Mouse (Mus musculus) midbrain, embryonic 16.5 days (tissue): ENCODE data around the gene Krt15. TPM values are rescaled to one million over a fixed set of nuclear protein-coding genes. Genes with fewer than 3 reads are reported as not detected.

Experiments used
- ATAC-seq: fragments of 200-750 bp; cut with Nextera tagmentation; 2 replicates; pipeline ENCODE4 v1.8.0; 2017; ENCODE audit warnings: moderate TSS enrichment
- H3K27ac ChIP-seq: fragments of 300-500 bp; sonication (generic); 2 replicates; pipeline ENCODE4 v1.5.1; 2014; ENCODE audit warnings: mild to moderate bottlenecking, low read length, mixed read lengths
- H3K27me3 ChIP-seq: fragments of 300-500 bp; sonication (generic); 2 replicates; pipeline ENCODE4 v1.6.1; 2014; ENCODE audit warnings: low read depth, low read length, mixed read lengths; ENCODE audit not compliant: control insufficient read depth, insufficient read depth
- H3K36me3 ChIP-seq: fragments of 300-500 bp; sonication (generic); 2 replicates; pipeline ENCODE4 v1.6.1; 2014; ENCODE audit warnings: mild to moderate bottlenecking, low read length, moderate library complexity, mixed read lengths; ENCODE audit not compliant: control insufficient read depth, insufficient read depth
- H3K4me1 ChIP-seq: fragments of 300-500 bp; sonication (generic); 2 replicates; pipeline ENCODE4 v1.6.1; 2014; ENCODE audit warnings: mild to moderate bottlenecking, low read length, mixed read lengths; ENCODE audit not compliant: control insufficient read depth, insufficient read depth
- H3K4me2 ChIP-seq: fragments of 300-500 bp; sonication (generic); 2 replicates; pipeline ENCODE4 v1.6.1; 2014; ENCODE audit warnings: mild to moderate bottlenecking, low read length, mixed read lengths
- H3K4me3 ChIP-seq: fragments of 300-500 bp; sonication (generic); 2 replicates; pipeline ENCODE4 v1.5.1; 2014; ENCODE audit warnings: low read depth, mild to moderate bottlenecking, low read length, moderate library complexity, mixed read lengths
- H3K9ac ChIP-seq: fragments of 300-500 bp; sonication (generic); 2 replicates; pipeline ENCODE4 v1.6.1; 2014; ENCODE audit warnings: low read depth, low read length, mixed read lengths
- H3K9me3 ChIP-seq: fragments of 300-500 bp; sonication (generic); replicated peaks from 2 replicates; pipeline ENCODE4 v1.6.1; 2014; ENCODE audit warnings: mild to moderate bottlenecking, low read length, mixed read lengths; ENCODE audit not compliant: control insufficient read depth, poor library complexity, severe bottlenecking
- WGBS: fragments of 180-500 bp; shearing (Covaris S2); extraction: QIAGEN DNeasy Blood & Tissue Kit; methylation state at CpG from one replicate; pipeline ENCODE4 v1.1.7; 2014; 5-methylcytosine and 5-hydroxymethylcytosine counted together
- polyA plus RNA-seq: library from polyadenylated mRNA; unstranded; fragments of >200 nt; fragmentation: Nextera tagmentation; extraction: Ambion mirVana; gene quantifications from 2 replicates; pipeline ENCODE4 v1.2.1, GENCODE M21; 2015

Krt15 gene
- polyA plus RNA-seq, 1 experiment from 2014 or later = 0.31 TPM

DNA sequence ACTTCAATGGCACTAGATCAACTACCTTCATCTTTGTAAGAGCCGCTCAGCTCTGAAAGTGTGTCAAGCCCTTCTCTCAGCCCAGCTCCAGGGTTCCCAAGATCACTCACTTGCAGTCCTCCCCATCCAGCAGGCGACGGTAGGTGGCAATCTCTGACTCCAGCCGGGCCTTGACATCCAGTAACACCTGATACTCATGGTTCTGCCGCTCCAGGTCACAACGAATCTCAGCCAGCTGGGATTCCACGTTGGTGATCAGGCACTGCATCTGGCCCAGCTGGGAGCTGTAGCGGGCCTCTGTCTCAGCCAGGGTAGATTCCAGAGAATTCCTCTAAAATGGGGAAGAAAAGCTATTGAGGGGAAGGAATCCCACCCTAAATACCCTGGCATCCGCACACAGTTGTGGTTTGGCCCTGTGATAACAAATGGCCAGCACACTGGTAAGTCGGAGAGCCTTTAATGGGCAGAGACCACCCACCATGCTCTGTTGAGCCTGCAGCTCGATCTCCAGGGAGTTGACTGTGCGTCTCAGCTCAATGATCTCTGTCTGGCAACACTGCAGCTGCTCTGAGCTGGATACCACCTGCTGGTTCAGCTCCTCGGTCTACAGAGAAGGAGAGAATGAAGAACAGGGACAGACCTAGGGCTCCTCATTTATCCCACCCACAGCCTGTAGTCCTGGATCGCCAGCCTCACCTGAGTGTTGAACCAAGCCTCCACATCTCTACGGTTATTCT lies 32.9 kb downstream of the Krt15 start:
- ATAC-seq = no peak
- H3K4me3 ChIP-seq = no peak overlapping the region
- H3K4me1 ChIP-seq = no peaks in the 10 kb centered on the region
- H3K27ac ChIP-seq = no peak overlapping the region
- no peak overlapping the region for H3K4me2 ChIP-seq
- no peak overlapping the region for H3K9ac ChIP-seq
- no peaks in the 10 kb centered on the region for H3K9me3 ChIP-seq
- no peaks in the 10 kb centered on the region for H3K27me3 ChIP-seq
- no peaks in the 10 kb centered on the region for H3K36me3 ChIP-seq
- 65% methylated on average over 15 of the region's 15 CpGs for WGBS

DNA sequence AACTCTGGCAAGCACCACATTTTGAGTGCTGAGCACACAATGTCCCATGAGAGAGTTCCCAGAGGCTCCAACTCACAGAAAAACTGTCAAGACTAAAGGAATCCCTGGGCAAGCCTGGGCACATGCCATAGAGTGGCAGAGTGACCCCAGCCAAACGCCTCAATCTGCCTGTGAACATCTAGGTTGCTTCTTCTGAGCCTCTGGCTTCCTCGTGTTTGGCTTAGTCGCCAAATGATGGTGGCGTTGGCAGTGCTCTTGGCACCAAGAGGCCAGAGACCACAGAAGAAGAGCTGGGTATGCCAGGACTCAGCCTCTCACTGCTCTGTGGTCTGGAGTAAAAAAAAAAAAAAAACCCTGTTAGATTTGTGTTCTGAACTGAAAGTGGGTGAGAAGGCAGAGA lies 35.3 kb downstream of the Krt15 start:
- no peak for ATAC-seq
- Histone ChIP-seq H3K27me3 (no peaks in the 10 kb centered on the region), H3K4me2 (no peak overlapping the region), H3K36me3 (no peaks in the 10 kb centered on the region), H3K9me3 (no peaks in the 10 kb centered on the region), H3K4me3 (no peak overlapping the region), H3K9ac (no peak overlapping the region), H3K4me1 (no peaks in the 10 kb centered on the region), H3K27ac (no peak overlapping the region)
- WGBS = 87% methylated on average over 4 of the region's 4 CpGs

DNA sequence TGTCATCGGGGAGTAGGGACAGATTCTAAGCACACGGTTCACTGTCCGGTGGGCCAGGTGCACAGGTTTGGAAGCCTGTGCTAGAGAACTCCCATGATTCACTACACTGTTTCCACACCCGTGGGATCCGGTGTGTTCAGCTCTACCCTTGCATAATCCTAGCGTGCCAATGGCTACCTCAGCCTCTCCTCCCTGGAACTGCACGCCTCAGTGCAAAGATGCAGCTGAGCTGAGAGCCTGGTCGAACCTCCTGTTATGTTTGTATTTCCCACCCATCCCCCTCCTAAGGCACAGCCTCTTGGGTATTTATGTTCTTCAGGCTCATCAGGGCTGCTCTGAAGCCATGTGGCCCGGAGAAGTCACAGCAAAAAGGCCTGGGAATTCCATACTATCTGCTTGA lies 37.9 kb downstream of the Krt15 start:
- 72% methylated on average over 9 of the region's 9 CpGs for WGBS
- Histone ChIP-seq H3K27ac (no peak overlapping the region), H3K27me3 (no peaks in the 10 kb centered on the region), H3K36me3 (no peaks in the 10 kb centered on the region), H3K4me3 (no peak overlapping the region), H3K4me2 (no peak overlapping the region), H3K9me3 (no peaks in the 10 kb centered on the region), H3K9ac (no peak overlapping the region), H3K4me1 (no peaks in the 10 kb centered on the region)
- ATAC-seq = no peak

DNA sequence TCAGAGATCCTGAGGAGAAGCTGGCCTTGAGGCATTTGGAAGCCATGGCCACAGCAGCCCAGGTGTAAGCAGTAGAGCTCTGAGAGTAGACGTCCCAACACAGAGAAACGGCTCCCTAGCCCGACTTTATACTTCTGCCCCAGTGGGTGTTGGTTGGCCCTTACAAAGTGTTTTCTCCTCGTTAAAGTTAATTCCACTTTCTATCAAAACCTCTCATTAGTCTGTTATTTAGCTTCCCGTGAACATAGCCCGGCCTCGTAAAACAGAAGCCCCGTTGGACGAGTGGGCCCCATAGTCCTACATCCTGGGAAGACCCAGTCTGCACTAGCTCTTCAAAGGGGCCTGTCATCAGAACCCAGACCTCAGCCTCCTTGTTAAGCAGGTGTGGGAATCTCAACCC lies 39.6 kb downstream of the Krt15 start, which contains the start of gene Krt35:
Gene Krt35 (minus strand): TSS at position 101 of the 400 bp plus-strand sequence.
- Histone ChIP-seq H3K9ac (no peak within 1 kb of the TSS), H3K27ac (no peak within 1 kb of the TSS), H3K27me3 (no peaks in the 10 kb centered on the region), H3K4me2 (no peak within 1 kb of the TSS), H3K4me1 (no peaks in the 10 kb centered on the region), H3K9me3 (no peaks in the 10 kb centered on the region), H3K4me3 (no peak within 1 kb of the TSS), H3K36me3 (no peaks in the 10 kb centered on the region)
- no peak for ATAC-seq
- WGBS = 90% methylated on average over 9 of the region's 9 CpGs

DNA sequence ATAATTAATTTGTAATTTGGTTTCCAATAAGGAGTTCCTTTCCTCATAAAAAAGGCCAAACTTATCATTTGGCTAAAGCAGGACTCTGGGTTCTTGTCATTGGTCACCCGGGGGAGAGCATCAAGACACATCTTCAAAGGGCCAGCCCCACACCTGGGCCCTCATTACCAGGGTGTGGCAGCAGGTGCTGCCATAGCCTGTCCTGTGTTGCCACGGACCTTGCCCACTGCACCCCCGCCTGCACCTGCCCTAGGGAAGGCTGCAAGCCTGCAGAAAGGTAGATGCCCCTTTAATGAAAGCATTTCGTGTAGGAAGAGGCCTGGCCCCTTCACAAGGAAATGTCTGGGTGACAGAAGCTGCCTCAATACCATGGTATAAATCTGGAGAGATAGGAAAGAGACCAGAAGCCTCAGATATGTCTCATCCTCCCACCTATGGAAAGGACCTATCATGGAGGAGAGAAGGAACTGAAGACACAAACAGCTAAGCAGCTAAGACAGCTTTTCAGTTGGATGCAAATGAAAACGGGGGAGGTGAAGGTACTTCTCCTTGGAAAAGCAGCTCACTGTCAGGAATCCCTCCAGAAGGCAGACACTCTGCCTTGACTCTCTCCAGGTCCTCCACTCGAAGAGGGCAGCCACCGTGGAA lies 47.2 kb downstream of the Krt15 start:
- H3K9ac ChIP-seq = no peak overlapping the region
- H3K27me3 ChIP-seq = no peaks in the 10 kb centered on the region
- WGBS = 76% methylated on average over 7 of the region's 7 CpGs
- H3K27ac ChIP-seq = no peak overlapping the region
- no peak for ATAC-seq
- H3K4me1 ChIP-seq = no peaks in the 10 kb centered on the region
- H3K36me3 ChIP-seq = no peaks in the 10 kb centered on the region
- no peak overlapping the region for H3K4me3 ChIP-seq
- 0 out of 2 replicates have a peak, but pooled peaks cover 2% of the 10 kb centered on the region for H3K9me3 ChIP-seq
- H3K4me2 ChIP-seq = no peak overlapping the region

DNA sequence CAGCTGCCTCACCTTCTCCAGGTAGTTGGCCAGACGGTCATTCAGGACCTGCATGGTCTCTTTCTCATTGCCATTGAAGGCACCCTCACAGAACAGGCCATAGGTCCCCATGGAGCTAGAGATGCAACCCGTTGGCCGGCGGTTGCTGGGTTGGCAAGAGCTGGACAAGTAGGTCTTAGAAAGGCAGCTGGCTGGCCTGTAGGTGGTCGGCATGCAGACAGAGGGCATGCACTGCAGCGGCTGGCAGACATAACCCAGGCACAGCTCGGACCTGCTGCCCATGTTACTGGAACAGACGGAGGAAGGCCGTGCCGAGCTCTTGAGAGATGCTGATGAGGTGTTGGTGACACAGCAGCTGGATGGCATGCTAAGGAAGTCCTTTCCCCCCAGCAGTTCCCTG lies 47.9 kb downstream of the Krt15 start, which contains the start of gene Krt32:
Gene Krt32 (minus strand): TSS at position 366 of the 400 bp plus-strand sequence.
- Histone ChIP-seq H3K4me2 (no peak within 1 kb of the TSS), H3K4me3 (no peak within 1 kb of the TSS), H3K36me3 (no peaks in the 10 kb centered on the region), H3K27ac (no peak within 1 kb of the TSS), H3K27me3 (no peaks in the 10 kb centered on the region), H3K9ac (no peak within 1 kb of the TSS), H3K4me1 (no peaks in the 10 kb centered on the region), H3K9me3 (0 out of 2 replicates have a peak, but pooled peaks cover 2% of the 10 kb centered on the region)
- ATAC-seq = no peak
- WGBS = 95% methylated on average over 10 of the region's 10 CpGs

Other genes starting within 250 kb of the Krt15 start
- not detected in 2 replicates for gene Krtap31-1, start 228.0 kb downstream of the Krt15 start, polyA plus RNA-seq
- gene Gm11565, start 221.2 kb downstream of the Krt15 start, polyA plus RNA-seq = not detected in 2 replicates
- gene Krtap31-2, start 199.6 kb downstream of the Krt15 start, polyA plus RNA-seq = not detected in 2 replicates
- not detected in 2 replicates for gene Krtap9-5, start 187.5 kb downstream of the Krt15 start, polyA plus RNA-seq
- gene Krtap29-1, start 156.9 kb downstream of the Krt15 start, polyA plus RNA-seq = not detected in 2 replicates
- 0.17 TPM in 1 of 2 replicates, not detected in the other for gene Krtap16-1, start 149.3 kb downstream of the Krt15 start, polyA plus RNA-seq
- gene Krtap17-1, start 141.9 kb downstream of the Krt15 start, polyA plus RNA-seq = 0.84 and 1.4 TPM in 2 replicates
- not detected in 2 replicates for gene Krt33a, start 119.7 kb downstream of the Krt15 start, polyA plus RNA-seq
- gene Krt33b, start 106.1 kb downstream of the Krt15 start, polyA plus RNA-seq = 0.11 TPM in 1 of 2 replicates, not detected in the other
- gene Krt34, start 94.4 kb downstream of the Krt15 start, polyA plus RNA-seq = not detected in 2 replicates
- gene Krt31, start 85.4 kb downstream of the Krt15 start, polyA plus RNA-seq = not detected in 2 replicates
- not detected in 2 replicates for gene Krt32, start 47.7 kb downstream of the Krt15 start, polyA plus RNA-seq
- gene Krt35, start 39.7 kb downstream of the Krt15 start, polyA plus RNA-seq = not detected in 2 replicates
- gene Krt36, start 30.3 kb downstream of the Krt15 start, polyA plus RNA-seq = not detected in 2 replicates
- 0.11 TPM in 1 of 2 replicates, not detected in the other for gene Krt13, start 14.4 kb downstream of the Krt15 start, polyA plus RNA-seq
- 2.9 and 3.4 TPM in 2 replicates for gene Krt19, start 12.7 kb upstream of the Krt15 start, polyA plus RNA-seq
- gene Krt9, start 57.3 kb upstream of the Krt15 start, polyA plus RNA-seq = not detected in 2 replicates
- 0.19 and 0.28 TPM in 2 replicates for gene Krt14, start 71.6 kb upstream of the Krt15 start, polyA plus RNA-seq
- not detected in 2 replicates for gene Krt16, start 113.0 kb upstream of the Krt15 start, polyA plus RNA-seq
- gene Krt17, start 125.1 kb upstream of the Krt15 start, polyA plus RNA-seq = 0.50 TPM in 1 of 2 replicates, not detected in the other
- 0.20 TPM in 1 of 2 replicates, not detected in the other for gene Krt42, start 133.9 kb upstream of the Krt15 start, polyA plus RNA-seq
- 1,185 and 1,247 TPM in 2 replicates for gene Eif1, start 184.0 kb upstream of the Krt15 start, polyA plus RNA-seq
- 0.46 and 1.6 TPM in 2 replicates for gene Gast, start 198.5 kb upstream of the Krt15 start, polyA plus RNA-seq
- gene Hap1, start 220.2 kb upstream of the Krt15 start, polyA plus RNA-seq = 417 and 440 TPM in 2 replicates